Mouse (Mus musculus): ENCODE measurements around the gene Slfn5.
A peak's percentile ranks its signal among the peaks of the same experiment; 100 is the strongest.
"Not testable (repeated sequence)": the region's sequence is repeated elsewhere in the genome, so short reads cannot be mapped to it uniquely, and the experiment has no call there.

Gene Slfn5

GRCm38 (mm10) chr11:82950736-82951481 is at the start of gene Slfn5:
Gene Slfn5, plus strand, starts transcription at chr11:82951349.
- DNase-seq: peak; percentile 24 to 52

- no peak for DNase-seq
Measured at GRCm38 (mm10) chr11:82901606-82902310, 49.4 kb upstream of the Slfn5 start.

GRCm38 (mm10) chr11:82904952-82905351 is 46.2 kb upstream of the Slfn5 start:
- DNase-seq: no peak

GRCm38 (mm10) chr11:82905816-82906215 is 45.3 kb upstream of the Slfn5 start:
- no peak for DNase-seq

GRCm38 (mm10) chr11:82907651-82908607 is 43.2 kb upstream of the Slfn5 start, which contains the start of gene Nle1:
Gene Nle1, minus strand, starts transcription at chr11:82908411.
- DNase-seq: peak; percentile 92 to 96

- DNase-seq: no peak
Measured at GRCm38 (mm10) chr11:82908608-82908989, 42.5 kb upstream of the Slfn5 start.

- no peak for DNase-seq
Measured at GRCm38 (mm10) chr11:82910250-82910649, 40.9 kb upstream of the Slfn5 start, which contains the start of gene Unc45b. Gene Unc45b, plus strand, starts transcription at chr11:82910550.

- no peak for DNase-seq
Measured at GRCm38 (mm10) chr11:82910679-82911389, 40.3 kb upstream of the Slfn5 start.

GRCm38 (mm10) chr11:82914711-82915352 is 36.3 kb upstream of the Slfn5 start:
- DNase-seq: peak; percentile 67 to 80

GRCm38 (mm10) chr11:82920768-82921167 is 30.4 kb upstream of the Slfn5 start:
- no peak for DNase-seq

- DNase-seq: no peak
Measured at GRCm38 (mm10) chr11:82921691-82922090, 29.5 kb upstream of the Slfn5 start.

- not testable (repeated sequence) for DNase-seq
Measured at GRCm38 (mm10) chr11:82923910-82924309, 27.2 kb upstream of the Slfn5 start.

GRCm38 (mm10) chr11:82928897-82929632 is 22.1 kb upstream of the Slfn5 start:
- DNase-seq: no peak

GRCm38 (mm10) chr11:82929633-82929950 is 21.6 kb upstream of the Slfn5 start:
- DNase-seq: no peak

- DNase-seq: not testable (repeated sequence)
Measured at GRCm38 (mm10) chr11:82930391-82930955, 20.7 kb upstream of the Slfn5 start.

GRCm38 (mm10) chr11:82931161-82931560 is 20.0 kb upstream of the Slfn5 start:
- DNase-seq: not testable (repeated sequence)

GRCm38 (mm10) chr11:82931671-82932450 is 19.3 kb upstream of the Slfn5 start:
- not testable (repeated sequence) for DNase-seq

- DNase-seq: no peak
Measured at GRCm38 (mm10) chr11:82933186-82933585, 18.0 kb upstream of the Slfn5 start.

- DNase-seq: no peak
Measured at GRCm38 (mm10) chr11:82943336-82943735, 7.8 kb upstream of the Slfn5 start.

- no peak for DNase-seq
Measured at GRCm38 (mm10) chr11:82945636-82946035, 5.5 kb upstream of the Slfn5 start.

Measured in lung, postnatal 4 days (tissue).